Mouse (Mus musculus) embryonic fibroblast, embryonic 13.5 days (primary cell): Measurements from ENCODE around the gene Cd180. TPM values are rescaled to one million over a fixed set of nuclear protein-coding genes. Genes with fewer than 3 reads are reported as not detected.

Source experiments
- H3K27ac ChIP-seq: 2 replicates; pipeline ENCODE4 v1.5.1; 2012; ENCODE audit warnings: low read length, control low read depth, inconsistent platforms; ENCODE audit not compliant: insufficient read depth
- H3K4me1 ChIP-seq: 2 replicates; pipeline ENCODE4 v1.6.1; 2011; ENCODE audit warnings: low read length; ENCODE audit not compliant: control insufficient read depth, insufficient read depth
- H3K4me3 ChIP-seq: 2 replicates; pipeline ENCODE4 v1.5.1; 2011; ENCODE audit warnings: mild to moderate bottlenecking, control low read depth, low read length; ENCODE audit not compliant: insufficient read depth
- CTCF ChIP-seq: IDR thresholded peaks from 2 replicates; pipeline ENCODE4 v1.5.1; 2011; ENCODE audit warnings: mild to moderate bottlenecking, control low read depth, low read length, moderate library complexity, borderline replicate concordance; ENCODE audit not compliant: insufficient read depth
- POLR2A ChIP-seq: IDR thresholded peaks from 2 replicates; pipeline ENCODE4 v1.6.1; 2011; ENCODE audit warnings: low read depth, mild to moderate bottlenecking, control low read depth, low read length, moderate library complexity
- polyA plus RNA-seq: library from polyadenylated mRNA; stranded (reverse); fragments of >200 nt; gene quantifications from 2 replicates; pipeline ENCODE4 v1.2.4, GENCODE M21; 2011; ENCODE audit warnings: low read depth; ENCODE audit not compliant: missing spikeins, insufficient read length

The Cd180 gene
- polyA plus RNA-seq, 1 experiment: 0.91 TPM

- Histone ChIP-seq H3K4me1 (peaks cover 5% of the 10 kb centered on the region), H3K4me3 (no peak overlapping the region), H3K27ac (no peak overlapping the region)
- TF ChIP-seq POLR2A (no peak), CTCF (no peak)
Observed at GRCm38 (mm10) chr13:102774786-102775201, 81.4 kb downstream of the Cd180 start.

GRCm38 (mm10) chr13:102775506-102775905 is 82.1 kb downstream of the Cd180 start:
- H3K4me3 ChIP-seq: no peak overlapping the region
- peaks cover 2% of the 10 kb centered on the region for H3K4me1 ChIP-seq
- TF ChIP-seq POLR2A (no peak), CTCF (no peak)
- H3K27ac ChIP-seq: no peak overlapping the region

GRCm38 (mm10) chr13:102778859-102779258 is 85.5 kb downstream of the Cd180 start:
- H3K4me3 ChIP-seq: no peak overlapping the region
- H3K27ac ChIP-seq: no peak overlapping the region
- no peaks in the 10 kb centered on the region for H3K4me1 ChIP-seq
- TF ChIP-seq POLR2A (no peak), CTCF (no peak)

- no peak overlapping the region for H3K4me3 ChIP-seq
- no peaks in the 10 kb centered on the region for H3K4me1 ChIP-seq
- TF ChIP-seq POLR2A (no peak), CTCF (no peak)
- no peak overlapping the region for H3K27ac ChIP-seq
Observed at GRCm38 (mm10) chr13:102779275-102779674, 85.9 kb downstream of the Cd180 start.

GRCm38 (mm10) chr13:102783531-102784310 is 90.4 kb downstream of the Cd180 start:
- Histone ChIP-seq H3K4me1 (peaks cover 6% of the 10 kb centered on the region; the same call in 1 of the 2 replicates), H3K4me3 (no peak overlapping the region), H3K27ac (no peak overlapping the region)
- no peak for TF ChIP-seq POLR2A
- TF ChIP-seq CTCF: no peak

GRCm38 (mm10) chr13:102786666-102787230 is 93.4 kb downstream of the Cd180 start:
- no peak for TF ChIP-seq CTCF
- TF ChIP-seq POLR2A: no peak
- H3K27ac ChIP-seq: peak overlapping the region; percentile 71
- H3K4me3 ChIP-seq: no peak overlapping the region
- peaks cover 15% of the 10 kb centered on the region for H3K4me1 ChIP-seq
